Mouse (Mus musculus) hindbrain, embryonic 13.5 days (tissue): Measurements from ENCODE around the gene Pde4d. TPM values are rescaled to one million over a fixed set of nuclear protein-coding genes. Genes with fewer than 3 reads are reported as not detected.

Experiments used
- ATAC-seq: fragments of 200-750 bp; cut with Nextera tagmentation; 2 replicates; pipeline ENCODE4 v1.8.0; 2017; ENCODE audit warnings: moderate TSS enrichment; ENCODE audit not compliant: low FRiP score
- H3K27ac ChIP-seq: fragments of 300-500 bp; sonication (generic); 2 replicates; pipeline ENCODE4 v1.5.1; 2015; ENCODE audit warnings: inconsistent platforms, mild to moderate bottlenecking, moderate library complexity
- H3K27me3 ChIP-seq: fragments of 300-500 bp; sonication (generic); 2 replicates; pipeline ENCODE4 v1.6.1; 2015; ENCODE audit warnings: mild to moderate bottlenecking, inconsistent platforms
- H3K36me3 ChIP-seq: fragments of 300-500 bp; sonication (generic); 2 replicates; pipeline ENCODE4 v1.6.1; 2015; ENCODE audit warnings: mild to moderate bottlenecking, inconsistent platforms
- H3K4me1 ChIP-seq: fragments of 300-500 bp; sonication (generic); replicated peaks from 2 replicates; pipeline ENCODE4 v1.6.1; 2015; ENCODE audit warnings: inconsistent platforms
- H3K4me2 ChIP-seq: fragments of 300-500 bp; sonication (generic); 2 replicates; pipeline ENCODE4 v1.6.1; 2015; ENCODE audit warnings: inconsistent platforms, mild to moderate bottlenecking, moderate library complexity
- H3K4me3 ChIP-seq: fragments of 300-500 bp; sonication (generic); 2 replicates; pipeline ENCODE4 v1.5.1; 2015; ENCODE audit warnings: mild to moderate bottlenecking, inconsistent platforms
- H3K9ac ChIP-seq: fragments of 300-500 bp; sonication (generic); 2 replicates; pipeline ENCODE4 v1.6.1; 2015; ENCODE audit warnings: mild to moderate bottlenecking, inconsistent platforms
- H3K9me3 ChIP-seq: fragments of 300-500 bp; sonication (generic); 2 replicates; pipeline ENCODE4 v1.6.1; 2016; ENCODE audit warnings: inconsistent platforms
- WGBS: fragments of 180-500 bp; shearing (Covaris S2); methylation state at CpG from one replicate; pipeline ENCODE4 v1.1.7; 2015; 5-methylcytosine and 5-hydroxymethylcytosine counted together
- polyA plus RNA-seq: library from polyadenylated mRNA; unstranded; fragments of >200 nt; fragmentation: Nextera tagmentation; extraction: Ambion mirVana; gene quantifications from 2 replicates; pipeline ENCODE4 v1.2.1, GENCODE M21; 2015

Pde4d gene
- polyA plus RNA-seq, 1 experiment from 2014 or later, result 18.6 TPM

GRCm38 (mm10) chr13:109518194-109518593 lies 1068.4 kb downstream of the Pde4d start:
- no peak for ATAC-seq
- 83% methylated on average over 1 of the region's 1 CpGs for WGBS
- no peak overlapping the region for H3K4me2 ChIP-seq
- no peak overlapping the region for H3K4me3 ChIP-seq
- no peaks in the 10 kb centered on the region for H3K36me3 ChIP-seq
- no peaks in the 10 kb centered on the region for H3K4me1 ChIP-seq
- H3K27me3 ChIP-seq, result no peaks in the 10 kb centered on the region
- no peaks in the 10 kb centered on the region for H3K9me3 ChIP-seq
- H3K27ac ChIP-seq, result no peak overlapping the region
- no peak overlapping the region for H3K9ac ChIP-seq

DNA sequence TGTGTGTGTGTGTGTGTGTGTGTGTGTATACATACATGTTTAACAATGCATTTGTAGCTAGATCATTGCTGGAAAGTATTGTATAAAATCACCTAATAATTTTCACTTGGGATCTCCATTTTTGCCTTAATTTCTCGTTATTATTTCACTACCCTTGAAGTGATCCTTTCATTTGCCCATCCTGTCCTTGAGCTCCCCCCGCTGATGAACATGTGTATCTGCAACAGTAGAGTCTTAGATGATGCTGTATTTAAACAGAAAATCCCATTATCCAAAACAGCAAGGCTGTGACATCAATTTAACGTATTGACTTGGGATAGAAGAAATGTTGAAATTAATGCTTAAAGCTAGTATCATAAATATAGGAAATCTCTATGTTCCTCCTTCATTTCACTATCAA lies 1069.7 kb downstream of the Pde4d start:
- H3K4me1 ChIP-seq, result no peaks in the 10 kb centered on the region
- H3K27me3 ChIP-seq, result no peaks in the 10 kb centered on the region
- no peak overlapping the region for H3K9ac ChIP-seq
- H3K4me2 ChIP-seq, result no peak overlapping the region
- H3K9me3 ChIP-seq, result no peaks in the 10 kb centered on the region
- no peak overlapping the region for H3K4me3 ChIP-seq
- 50% methylated on average over 3 of the region's 3 CpGs for WGBS
- H3K27ac ChIP-seq, result no peak overlapping the region
- no peak for ATAC-seq
- no peaks in the 10 kb centered on the region for H3K36me3 ChIP-seq

DNA sequence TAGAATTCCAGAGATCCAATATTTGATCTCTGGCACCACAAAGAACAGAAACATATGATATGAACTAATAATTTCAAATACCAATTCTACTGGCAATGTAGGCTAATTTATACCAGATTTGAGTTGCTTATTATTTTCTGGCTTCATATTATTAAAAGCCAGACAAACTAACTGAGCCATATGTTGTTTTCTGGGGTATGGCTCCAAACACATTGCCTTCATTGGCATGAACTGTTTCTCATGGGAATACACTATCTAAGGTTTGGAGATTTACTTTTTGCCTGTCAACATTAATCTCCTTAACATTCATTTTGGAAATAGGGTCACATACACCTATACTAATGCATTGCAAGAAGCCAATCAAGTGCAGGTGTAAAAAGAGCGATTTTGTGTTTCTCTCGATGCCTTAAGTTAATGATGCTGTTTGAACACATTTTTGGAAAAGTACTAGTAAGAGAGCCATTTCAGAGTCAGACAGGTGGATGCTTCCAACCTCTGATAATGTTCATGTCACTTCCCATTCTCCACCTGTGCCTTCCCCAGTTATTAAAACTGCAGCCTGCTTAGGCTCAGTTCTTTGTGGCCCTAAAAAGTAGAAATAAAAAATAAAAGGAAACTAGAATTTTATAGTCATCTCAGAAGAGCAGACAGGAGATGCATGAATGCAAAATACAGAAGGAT lies 1070.4 kb downstream of the Pde4d start:
- H3K4me2 ChIP-seq, result no peak overlapping the region
- no peak for ATAC-seq
- H3K27ac ChIP-seq, result no peak overlapping the region
- H3K36me3 ChIP-seq, result no peaks in the 10 kb centered on the region
- no peaks in the 10 kb centered on the region for H3K9me3 ChIP-seq
- H3K9ac ChIP-seq, result no peak overlapping the region
- WGBS, result 89% methylated on average over 2 of the region's 2 CpGs
- no peaks in the 10 kb centered on the region for H3K4me1 ChIP-seq
- H3K27me3 ChIP-seq, result no peaks in the 10 kb centered on the region
- no peak overlapping the region for H3K4me3 ChIP-seq

DNA sequence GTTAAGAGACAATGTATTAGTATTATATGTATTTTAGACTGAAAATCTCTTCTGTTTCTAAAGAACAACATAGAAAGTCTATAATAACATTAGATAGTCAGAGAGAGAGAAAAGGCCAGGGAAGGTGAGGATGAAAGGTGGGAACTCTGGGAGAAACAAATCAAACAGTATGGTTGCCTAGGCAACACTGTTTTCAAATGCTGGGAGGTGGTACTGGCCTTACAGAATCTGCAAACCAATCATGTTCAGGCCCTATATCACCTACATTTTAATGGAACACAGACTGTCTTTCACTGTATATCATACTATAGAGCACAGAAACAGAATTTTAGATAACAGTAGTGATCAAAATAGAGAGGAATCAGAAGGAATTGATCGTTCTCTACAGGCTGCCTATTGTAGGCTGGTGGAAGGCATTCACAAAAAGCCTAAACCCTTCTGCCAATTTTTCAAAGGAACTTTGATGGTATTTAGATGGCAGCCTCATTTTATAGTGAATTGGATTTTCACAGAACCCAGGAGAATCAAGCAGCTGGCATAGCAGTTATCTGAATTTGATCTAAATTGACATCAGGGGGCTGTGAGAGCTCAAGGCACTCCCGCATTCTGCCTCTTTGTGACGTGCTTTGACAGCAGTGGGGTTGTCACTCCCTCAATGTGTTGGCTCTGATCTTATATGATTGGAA lies 1084.2 kb downstream of the Pde4d start:
- Histone ChIP-seq H3K27ac (peak overlapping the region; percentile 35), H3K4me3 (no peak overlapping the region), H3K9ac (no peak overlapping the region), H3K36me3 (no peaks in the 10 kb centered on the region), H3K4me2 (no peak overlapping the region), H3K27me3 (no peaks in the 10 kb centered on the region), H3K9me3 (no peaks in the 10 kb centered on the region), H3K4me1 (peaks cover 34% of the 10 kb centered on the region)
- peak; percentile 65 for ATAC-seq
- WGBS, result 42% methylated on average over 3 of the region's 3 CpGs

GRCm38 (mm10) chr13:109534709-109535284 lies 1085.0 kb downstream of the Pde4d start:
- no peak overlapping the region for H3K4me2 ChIP-seq
- H3K27ac ChIP-seq, result peak overlapping the region; percentile 35
- H3K9me3 ChIP-seq, result no peaks in the 10 kb centered on the region
- H3K4me3 ChIP-seq, result no peak overlapping the region
- H3K27me3 ChIP-seq, result no peaks in the 10 kb centered on the region
- ATAC-seq, result peak; percentile 58; the same call in 1 of the 2 replicates
- H3K4me1 ChIP-seq, result peaks cover 34% of the 10 kb centered on the region
- 41% methylated on average over 5 of the region's 5 CpGs for WGBS
- H3K36me3 ChIP-seq, result no peaks in the 10 kb centered on the region
- H3K9ac ChIP-seq, result no peak overlapping the region

- 59% methylated on average over 4 of the region's 4 CpGs for WGBS
- Histone ChIP-seq H3K27ac (no peak overlapping the region), H3K4me2 (no peak overlapping the region), H3K4me3 (no peak overlapping the region), H3K27me3 (no peaks in the 10 kb centered on the region), H3K4me1 (peaks cover 34% of the 10 kb centered on the region), H3K9ac (no peak overlapping the region), H3K36me3 (no peaks in the 10 kb centered on the region), H3K9me3 (no peaks in the 10 kb centered on the region)
- no peak for ATAC-seq
These were observed 1086.9 kb downstream of the Pde4d start for GRCm38 (mm10) chr13:109536636-109537035.

- Histone ChIP-seq H3K27me3 (no peaks in the 10 kb centered on the region), H3K27ac (no peak overlapping the region), H3K4me1 (peaks cover 21% of the 10 kb centered on the region), H3K4me2 (no peak overlapping the region), H3K9me3 (no peaks in the 10 kb centered on the region), H3K9ac (no peak overlapping the region), H3K36me3 (no peaks in the 10 kb centered on the region), H3K4me3 (no peak overlapping the region)
- 57% methylated on average over 3 of the region's 3 CpGs for WGBS
- no peak for ATAC-seq
These were observed 1089.6 kb downstream of the Pde4d start for GRCm38 (mm10) chr13:109539371-109539770.

GRCm38 (mm10) chr13:109544646-109545045 lies 1094.9 kb downstream of the Pde4d start:
- WGBS, result 84% methylated on average over 4 of the region's 4 CpGs
- Histone ChIP-seq H3K4me2 (no peak overlapping the region), H3K4me3 (no peak overlapping the region), H3K27me3 (no peaks in the 10 kb centered on the region), H3K27ac (peak overlapping the region; percentile 30; the same call in 1 of the 2 replicates), H3K9ac (no peak overlapping the region), H3K4me1 (peaks cover 17% of the 10 kb centered on the region), H3K9me3 (no peaks in the 10 kb centered on the region), H3K36me3 (no peaks in the 10 kb centered on the region)
- ATAC-seq, result no peak

DNA sequence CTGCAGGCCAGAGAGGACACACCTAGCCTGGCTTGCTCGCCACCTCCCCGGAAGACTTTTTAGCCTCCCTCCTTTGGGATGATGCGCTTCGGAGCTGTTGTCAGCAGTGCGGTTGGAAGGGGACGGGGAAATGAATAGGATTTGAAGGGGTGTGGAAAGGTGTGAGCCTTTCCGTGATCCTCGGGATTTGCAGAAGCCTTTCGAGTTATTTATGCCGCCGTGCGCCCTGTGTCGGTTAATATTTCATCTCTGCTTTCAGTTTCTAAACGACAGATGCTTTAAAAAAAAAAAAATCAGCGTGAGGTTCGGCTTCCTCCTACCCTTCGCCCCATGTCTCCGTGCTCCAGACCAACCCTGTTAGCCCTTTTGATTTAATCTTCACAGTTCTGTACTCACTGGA lies 1096.6 kb downstream of the Pde4d start:
- WGBS, result 75% methylated on average over 18 of the region's 18 CpGs
- H3K4me1 ChIP-seq, result peaks cover 17% of the 10 kb centered on the region
- no peak overlapping the region for H3K9ac ChIP-seq
- no peak overlapping the region for H3K27ac ChIP-seq
- ATAC-seq, result no peak
- no peaks in the 10 kb centered on the region for H3K9me3 ChIP-seq
- no peaks in the 10 kb centered on the region for H3K27me3 ChIP-seq
- no peak overlapping the region for H3K4me2 ChIP-seq
- H3K36me3 ChIP-seq, result no peaks in the 10 kb centered on the region
- no peak overlapping the region for H3K4me3 ChIP-seq

DNA sequence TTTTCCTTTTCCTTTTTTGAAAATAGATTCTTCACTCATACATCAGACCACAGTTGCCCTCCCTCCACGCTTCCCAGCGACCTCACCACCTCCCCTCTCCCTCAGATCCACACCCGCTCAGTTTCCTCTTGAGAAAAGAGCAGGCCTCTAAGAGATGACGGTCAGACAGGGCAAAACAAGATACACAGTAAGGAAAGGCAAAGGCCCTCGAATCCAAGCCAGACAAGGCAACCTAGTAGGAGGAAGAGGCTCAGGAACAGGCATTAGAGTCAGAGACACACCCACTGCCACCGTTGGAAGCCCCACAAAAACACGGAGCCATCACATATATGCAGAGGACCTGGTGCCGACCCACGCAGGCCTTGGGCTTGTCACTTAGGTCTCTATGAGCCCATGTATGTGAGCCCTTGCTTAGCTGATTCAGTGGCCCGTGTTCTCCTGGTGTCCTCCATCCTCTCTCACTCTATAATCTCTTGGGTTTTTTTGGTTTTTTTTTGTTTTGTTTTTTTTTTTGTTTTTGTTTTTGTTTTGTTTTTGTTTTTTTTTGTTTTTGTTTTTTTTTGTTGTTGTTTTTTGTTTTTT lies 1097.3 kb downstream of the Pde4d start:
- 82% methylated on average over 10 of the region's 10 CpGs for WGBS
- no peaks in the 10 kb centered on the region for H3K27me3 ChIP-seq
- no peak overlapping the region for H3K4me2 ChIP-seq
- H3K9me3 ChIP-seq, result no peaks in the 10 kb centered on the region
- no peak overlapping the region for H3K9ac ChIP-seq
- H3K27ac ChIP-seq, result no peak overlapping the region
- H3K4me1 ChIP-seq, result peaks cover 17% of the 10 kb centered on the region
- H3K36me3 ChIP-seq, result no peaks in the 10 kb centered on the region
- ATAC-seq, result no peak
- H3K4me3 ChIP-seq, result no peak overlapping the region

DNA sequence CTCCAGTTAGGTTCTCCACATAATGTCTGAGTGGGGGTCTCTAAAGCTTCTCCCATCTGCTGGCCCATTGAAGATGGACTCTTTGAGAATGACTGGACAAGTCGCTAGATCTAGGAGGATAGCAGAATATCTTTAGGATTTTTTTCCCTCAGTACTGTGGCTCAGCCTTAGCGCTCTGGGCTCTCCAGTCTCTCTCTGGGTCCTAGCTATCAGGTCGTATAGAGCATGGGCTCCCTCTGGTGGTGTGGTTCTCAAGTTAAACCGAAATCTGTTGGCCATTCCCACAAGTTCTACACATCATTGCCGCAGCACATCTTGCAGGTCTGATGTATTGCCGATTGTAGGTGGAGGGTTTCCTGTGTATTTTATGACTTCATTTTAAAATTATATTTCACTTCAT lies 1098.0 kb downstream of the Pde4d start:
- no peak overlapping the region for H3K9ac ChIP-seq
- no peaks in the 10 kb centered on the region for H3K36me3 ChIP-seq
- H3K4me2 ChIP-seq, result no peak overlapping the region
- 45% methylated on average over 6 of the region's 6 CpGs for WGBS
- H3K27ac ChIP-seq, result no peak overlapping the region
- no peak for ATAC-seq
- no peaks in the 10 kb centered on the region for H3K9me3 ChIP-seq
- H3K4me3 ChIP-seq, result no peak overlapping the region
- no peaks in the 10 kb centered on the region for H3K27me3 ChIP-seq
- H3K4me1 ChIP-seq, result peaks cover 17% of the 10 kb centered on the region

DNA sequence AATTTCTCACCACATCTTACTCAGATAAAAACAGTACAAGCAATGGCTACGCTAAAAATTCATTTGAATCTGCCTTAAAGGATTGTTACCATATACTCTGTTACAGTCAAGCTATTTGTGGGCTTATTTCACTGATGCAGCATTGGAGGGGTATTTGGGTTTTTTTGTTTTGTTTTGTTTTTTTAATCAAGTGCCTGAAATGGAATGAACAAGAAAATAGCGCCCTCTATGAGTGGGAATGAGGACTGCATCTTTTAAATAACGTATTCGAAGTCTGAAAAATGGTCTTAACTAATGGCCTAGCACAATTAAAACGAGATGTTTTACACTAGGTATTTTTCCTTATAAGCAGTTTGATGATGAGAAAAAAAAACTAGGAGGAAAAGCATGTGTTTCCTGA lies 1098.5 kb downstream of the Pde4d start:
- no peak for ATAC-seq
- no peaks in the 10 kb centered on the region for H3K9me3 ChIP-seq
- H3K27me3 ChIP-seq, result no peaks in the 10 kb centered on the region
- H3K27ac ChIP-seq, result no peak overlapping the region
- H3K4me1 ChIP-seq, result peaks cover 17% of the 10 kb centered on the region
- no peaks in the 10 kb centered on the region for H3K36me3 ChIP-seq
- no peak overlapping the region for H3K4me3 ChIP-seq
- no peak overlapping the region for H3K4me2 ChIP-seq
- no peak overlapping the region for H3K9ac ChIP-seq
- 71% methylated on average over 5 of the region's 5 CpGs for WGBS
